Mouse (Mus musculus) megakaryocyte, embryonic 14.5 days (primary cell): ENCODE measurements around the gene Grip1.

Source experiments
- FLI1 ChIP-seq: IDR thresholded peaks from 2 replicates; pipeline ENCODE4 v1.6.1; 2012; ENCODE audit warnings: low read length, inconsistent platforms, mixed read lengths
- GATA1 ChIP-seq: IDR thresholded peaks from 3 replicates; pipeline ENCODE4 v1.6.1; 2012; ENCODE audit warnings: mixed read lengths, low read length, inconsistent platforms, borderline replicate concordance

- TF ChIP-seq GATA1, result no peak
- no peak for TF ChIP-seq FLI1
Observed at GRCm38 (mm10) chr10:119447930-119448329, 5.7 kb upstream of the Grip1 start.
